Mouse (Mus musculus) lung, embryonic 16.5 days (tissue): ENCODE measurements around the gene Syt16. TPM values are rescaled to one million over a fixed set of nuclear protein-coding genes. Genes with fewer than 3 reads are reported as not detected.

Source experiments
- ATAC-seq: fragments of 200-750 bp; cut with Nextera tagmentation; 2 replicates; pipeline ENCODE4 v1.8.0; 2017; ENCODE audit warnings: low read depth, mild to moderate bottlenecking, moderate library complexity
- H3K27ac ChIP-seq: fragments of 300-500 bp; sonication (generic); 2 replicates; pipeline ENCODE4 v1.5.1; 2014; ENCODE audit warnings: mild to moderate bottlenecking, control low read depth, low read length
- H3K27me3 ChIP-seq: fragments of 300-500 bp; sonication (generic); 2 replicates; pipeline ENCODE4 v1.6.1; 2014; ENCODE audit warnings: low read depth, low read length, mixed read lengths; ENCODE audit not compliant: control insufficient read depth, insufficient read depth
- H3K36me3 ChIP-seq: fragments of 300-500 bp; sonication (generic); 2 replicates; pipeline ENCODE4 v1.6.1; 2014; ENCODE audit warnings: low read length; ENCODE audit not compliant: control insufficient read depth, insufficient read depth
- H3K4me1 ChIP-seq: fragments of 300-500 bp; sonication (generic); replicated peaks from 2 replicates; pipeline ENCODE4 v1.6.1; 2014; ENCODE audit warnings: low read length, mixed read lengths; ENCODE audit not compliant: control insufficient read depth, insufficient read depth
- H3K4me2 ChIP-seq: fragments of 300-500 bp; sonication (generic); 2 replicates; pipeline ENCODE4 v1.6.1; 2014; ENCODE audit warnings: low read depth, low read length, control low read depth
- H3K4me3 ChIP-seq: fragments of 300-500 bp; sonication (generic); 2 replicates; pipeline ENCODE4 v1.5.1; 2014; ENCODE audit warnings: mild to moderate bottlenecking, low read length, control low read depth
- H3K9ac ChIP-seq: fragments of 300-500 bp; sonication (generic); 2 replicates; pipeline ENCODE4 v1.6.1; 2014; ENCODE audit warnings: low read length, control low read depth
- H3K9me3 ChIP-seq: fragments of 300-500 bp; sonication (generic); 2 replicates; pipeline ENCODE4 v1.6.1; 2016; ENCODE audit warnings: low read length; ENCODE audit not compliant: control insufficient read depth
- WGBS: fragments of 180-500 bp; shearing (Covaris S2); extraction: QIAGEN DNeasy Blood & Tissue Kit; methylation state at CpG from one replicate; pipeline ENCODE4 v1.1.7; 2014; 5-methylcytosine and 5-hydroxymethylcytosine counted together
- polyA plus RNA-seq: library from polyadenylated mRNA; unstranded; fragments of >200 nt; fragmentation: Nextera tagmentation; extraction: Ambion mirVana; gene quantifications from 2 replicates; pipeline ENCODE4 v1.2.1, GENCODE M21; 2015

Gene Syt16
- polyA plus RNA-seq, 1 experiment from 2014 or later, result 0.30 TPM

DNA sequence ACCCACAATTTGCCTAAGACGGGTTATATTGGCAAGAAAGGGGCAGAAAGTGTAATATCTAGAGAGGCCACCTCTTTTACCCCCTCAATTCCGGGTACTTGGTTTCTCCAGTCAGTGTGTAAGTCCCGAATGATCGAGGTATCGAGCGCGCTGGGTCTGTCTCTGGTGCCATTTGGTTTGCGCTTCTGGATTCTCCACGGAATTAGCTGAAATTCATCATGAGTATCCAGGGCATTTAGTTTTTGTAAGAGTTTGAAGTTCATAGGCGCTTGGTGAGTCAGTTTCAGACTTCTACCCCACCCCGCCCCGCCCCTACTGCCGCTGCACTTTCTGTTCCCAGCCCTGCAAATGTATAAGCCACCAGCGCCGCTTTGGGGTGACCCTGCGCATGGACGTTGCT is 187.1 kb downstream of the Syt16 start:
- Histone ChIP-seq H3K9ac (no peak overlapping the region), H3K9me3 (no peaks in the 10 kb centered on the region), H3K27ac (no peak overlapping the region), H3K4me1 (no peaks in the 10 kb centered on the region), H3K36me3 (no peaks in the 10 kb centered on the region), H3K4me2 (0 out of 2 replicates have a peak overlapping the region, but pooled peaks have one; percentile 27), H3K27me3 (no peaks in the 10 kb centered on the region), H3K4me3 (peak overlapping the region; percentile 24)
- WGBS, result 70% methylated on average over 17 of the region's 17 CpGs
- ATAC-seq, result no peak

DNA sequence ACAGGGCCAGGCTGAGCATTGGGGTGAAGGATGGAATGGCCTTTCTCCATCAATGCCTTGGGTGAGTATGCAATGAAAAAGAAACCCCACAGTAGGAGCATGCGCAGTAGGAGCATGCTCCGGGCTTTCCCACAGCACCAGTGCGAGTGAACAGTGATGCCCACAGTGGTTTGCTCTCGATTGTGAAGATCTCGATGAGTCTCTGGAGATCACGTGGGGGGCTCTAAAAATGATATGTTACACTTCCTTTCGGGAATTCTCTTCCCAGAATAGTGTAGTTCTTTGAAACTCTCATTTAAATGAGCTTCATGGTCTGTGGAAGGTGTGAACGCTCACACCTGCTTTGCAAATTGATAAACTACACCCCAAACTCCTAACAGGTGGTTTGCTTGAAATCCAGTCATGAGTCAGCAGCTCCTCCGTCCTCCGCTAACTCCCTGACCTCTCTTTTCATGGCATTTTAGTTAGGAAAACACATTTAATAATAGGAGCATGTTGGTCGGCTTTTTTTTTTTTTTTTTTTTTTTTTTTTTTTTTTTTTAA is 190.9 kb downstream of the Syt16 start:
- no peak overlapping the region for H3K4me3 ChIP-seq
- H3K9me3 ChIP-seq, result no peaks in the 10 kb centered on the region
- no peaks in the 10 kb centered on the region for H3K27me3 ChIP-seq
- ATAC-seq, result no peak
- no peaks in the 10 kb centered on the region for H3K4me1 ChIP-seq
- H3K9ac ChIP-seq, result no peak overlapping the region
- no peaks in the 10 kb centered on the region for H3K36me3 ChIP-seq
- 77% methylated on average over 11 of the region's 11 CpGs for WGBS
- no peak overlapping the region for H3K27ac ChIP-seq
- H3K4me2 ChIP-seq, result no peak overlapping the region

GRCm38 (mm10) chr12:74188815-74189214 is 191.4 kb downstream of the Syt16 start:
- WGBS, result 29% methylated on average over 7 of the region's 7 CpGs
- Histone ChIP-seq H3K4me2 (no peak overlapping the region), H3K9ac (no peak overlapping the region), H3K4me1 (no peaks in the 10 kb centered on the region), H3K9me3 (no peaks in the 10 kb centered on the region), H3K27me3 (no peaks in the 10 kb centered on the region), H3K36me3 (no peaks in the 10 kb centered on the region), H3K27ac (no peak overlapping the region), H3K4me3 (no peak overlapping the region)
- ATAC-seq, result no peak

GRCm38 (mm10) chr12:74189840-74190239 is 192.4 kb downstream of the Syt16 start:
- ATAC-seq, result no peak
- H3K4me1 ChIP-seq, result no peaks in the 10 kb centered on the region
- no peak overlapping the region for H3K4me3 ChIP-seq
- no peak overlapping the region for H3K27ac ChIP-seq
- H3K4me2 ChIP-seq, result no peak overlapping the region
- no peak overlapping the region for H3K9ac ChIP-seq
- H3K27me3 ChIP-seq, result no peaks in the 10 kb centered on the region
- H3K36me3 ChIP-seq, result no peaks in the 10 kb centered on the region
- 81% methylated on average over 4 of the region's 4 CpGs for WGBS
- H3K9me3 ChIP-seq, result no peaks in the 10 kb centered on the region

- Histone ChIP-seq H3K4me2 (no peak overlapping the region), H3K36me3 (no peaks in the 10 kb centered on the region), H3K9ac (no peak overlapping the region), H3K4me1 (no peaks in the 10 kb centered on the region), H3K9me3 (no peaks in the 10 kb centered on the region), H3K4me3 (no peak overlapping the region), H3K27ac (no peak overlapping the region), H3K27me3 (no peaks in the 10 kb centered on the region)
- WGBS, result 81% methylated on average over 5 of the region's 5 CpGs
- ATAC-seq, result no peak
Observed at GRCm38 (mm10) chr12:74190297-74190696, 192.8 kb downstream of the Syt16 start.

- no peaks in the 10 kb centered on the region for H3K36me3 ChIP-seq
- 77% methylated on average over 4 of the region's 4 CpGs for WGBS
- H3K4me2 ChIP-seq, result no peak overlapping the region
- ATAC-seq, result no peak
- no peaks in the 10 kb centered on the region for H3K27me3 ChIP-seq
- H3K27ac ChIP-seq, result no peak overlapping the region
- H3K9me3 ChIP-seq, result no peaks in the 10 kb centered on the region
- no peak overlapping the region for H3K9ac ChIP-seq
- no peaks in the 10 kb centered on the region for H3K4me1 ChIP-seq
- H3K4me3 ChIP-seq, result no peak overlapping the region
Observed at GRCm38 (mm10) chr12:74192552-74192951, 195.1 kb downstream of the Syt16 start.

- Histone ChIP-seq H3K27ac (no peak overlapping the region), H3K9ac (no peak overlapping the region), H3K4me2 (no peak overlapping the region), H3K9me3 (no peaks in the 10 kb centered on the region), H3K36me3 (no peaks in the 10 kb centered on the region), H3K27me3 (no peaks in the 10 kb centered on the region), H3K4me1 (no peaks in the 10 kb centered on the region), H3K4me3 (no peak overlapping the region)
- WGBS, result 74% methylated on average over 5 of the region's 5 CpGs
- no peak for ATAC-seq
Observed at GRCm38 (mm10) chr12:74201410-74201809, 203.9 kb downstream of the Syt16 start.

DNA sequence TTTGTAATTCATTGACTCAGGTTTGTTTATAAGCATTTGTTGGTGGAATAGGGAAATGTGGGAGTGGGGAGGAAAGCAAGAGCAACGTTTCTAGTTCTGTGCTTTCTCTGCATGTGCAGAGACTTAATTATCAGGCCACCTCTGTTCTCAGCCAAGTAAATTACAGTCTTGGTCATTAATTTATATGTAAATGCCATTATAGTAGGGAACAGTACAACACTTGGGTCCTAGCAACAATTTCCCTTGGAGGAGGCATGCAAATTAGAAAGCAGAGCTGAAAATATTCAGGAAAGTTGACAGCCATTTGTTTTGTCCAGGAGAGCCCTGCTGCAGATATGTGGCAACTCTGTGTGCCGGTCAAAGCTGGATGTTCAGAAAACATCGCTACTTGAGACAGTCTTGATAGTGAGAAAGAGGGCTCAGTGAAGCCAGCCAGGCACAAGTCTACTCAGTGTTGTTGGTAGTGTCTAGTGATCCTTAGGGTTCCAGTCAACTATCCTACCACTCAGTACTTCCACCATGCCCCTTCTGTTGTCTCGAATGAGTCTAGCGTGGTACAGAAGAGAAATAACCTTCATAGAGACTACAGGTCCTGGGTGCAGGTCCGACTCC is 205.1 kb downstream of the Syt16 start:
- H3K27me3 ChIP-seq, result no peaks in the 10 kb centered on the region
- no peak overlapping the region for H3K4me3 ChIP-seq
- no peaks in the 10 kb centered on the region for H3K4me1 ChIP-seq
- H3K27ac ChIP-seq, result no peak overlapping the region
- no peaks in the 10 kb centered on the region for H3K36me3 ChIP-seq
- H3K9ac ChIP-seq, result no peak overlapping the region
- ATAC-seq, result no peak
- H3K4me2 ChIP-seq, result no peak overlapping the region
- 82% methylated on average over 6 of the region's 6 CpGs for WGBS
- H3K9me3 ChIP-seq, result no peaks in the 10 kb centered on the region

DNA sequence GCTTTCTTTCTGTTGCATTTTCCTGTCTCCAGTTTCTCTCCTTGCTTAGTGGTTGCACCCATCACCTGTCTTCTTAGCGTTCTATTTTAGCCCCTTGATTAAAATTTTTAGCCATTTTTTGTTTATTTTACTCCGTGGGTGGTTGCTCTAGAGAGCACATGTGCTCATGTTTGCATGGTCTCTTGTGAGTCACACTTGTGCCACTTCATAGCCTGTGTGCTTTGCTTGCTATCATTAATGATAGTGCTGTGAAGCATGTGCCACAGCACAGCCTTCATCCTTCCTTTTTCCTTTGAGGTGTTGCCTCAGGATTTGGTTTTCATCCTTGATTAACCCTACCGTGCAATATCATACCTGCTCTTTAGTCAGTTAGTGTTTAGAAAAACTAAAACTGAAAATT is 214.7 kb downstream of the Syt16 start:
- Histone ChIP-seq H3K4me2 (no peak overlapping the region), H3K4me3 (no peak overlapping the region), H3K27ac (no peak overlapping the region), H3K27me3 (no peaks in the 10 kb centered on the region), H3K9ac (no peak overlapping the region), H3K9me3 (no peaks in the 10 kb centered on the region), H3K36me3 (no peaks in the 10 kb centered on the region), H3K4me1 (no peaks in the 10 kb centered on the region)
- 37% methylated on average over 3 of the region's 3 CpGs for WGBS
- ATAC-seq, result no peak
